Mouse (Mus musculus): ENCODE results near the gene Txnip. TPM values are rescaled to one million over a fixed set of nuclear protein-coding genes. Genes with fewer than 3 reads are reported as not detected.

Gene Txnip
- polyA plus RNA-seq, 1 experiment from 2014 or later: 338 TPM

- no peak for DNase-seq (ENCODE audit: low read depth, low spot score)
- H3K27me3 ChIP-seq: no peaks in the 10 kb centered on the region
- ChIA-PET POLR2A (interaction anchor here (0.7 kb wide), 1 partner anchor 309 kb away, joined by 3 read pairs; the partner anchor contains the start of gene Gpr89), CTCF (interaction anchor here (1.6 kb wide), 1 partner anchor 9 kb away, joined by 4 read pairs; no protein-coding TSS in a partner anchor)
- in situ Hi-C loops (cut with MboI; ENCODE audit: low pct_unique_long_range_greater_than_20kb): no loop called here
- no peak for ATAC-seq
- no peak for TF ChIP-seq CTCF (IDR thresholded peaks at IDR 0.05)
These were observed 38.5 kb downstream of the Txnip start, which contains the start of gene Ankrd34a for GRCm38 (mm10) chr3:96596228-96596707. Gene Ankrd34a (plus strand): TSS chr3:96596636.

- ChIA-PET CTCF (interaction anchor here (1.6 kb wide), 1 partner anchor 10 kb away, joined by 4 read pairs; no protein-coding TSS in a partner anchor), POLR2A (no interaction called here)
- DNase-seq (ENCODE audit: low read depth, low spot score) (no peak), ATAC-seq (no peak)
- in situ Hi-C loops (cut with MboI; ENCODE audit: low pct_unique_long_range_greater_than_20kb): no loop called here
- no peak for TF ChIP-seq CTCF (IDR thresholded peaks at IDR 0.05)
- H3K27me3 ChIP-seq: no peaks in the 10 kb centered on the region
These were observed 39.1 kb downstream of the Txnip start for GRCm38 (mm10) chr3:96596855-96597254.

GRCm38 (mm10) chr3:96597435-96597891, 39.7 kb downstream of the Txnip start:
- in situ Hi-C loops (cut with MboI; ENCODE audit: low pct_unique_long_range_greater_than_20kb): no loop called here
- ATAC-seq (no peak), DNase-seq (ENCODE audit: low read depth, low spot score) (no peak)
- H3K27me3 ChIP-seq: no peaks in the 10 kb centered on the region
- POLR2A ChIA-PET: no interaction called here
- CTCF ChIA-PET: interaction anchor here (1.6 kb wide), 1 partner anchor 10 kb away, joined by 4 read pairs; no protein-coding TSS in a partner anchor
- TF ChIP-seq CTCF (IDR thresholded peaks at IDR 0.05): no peak

GRCm38 (mm10) chr3:96598156-96599068, 40.7 kb downstream of the Txnip start:
- ATAC-seq (no peak), DNase-seq (ENCODE audit: low read depth, low spot score) (no peak)
- ChIA-PET CTCF (interaction anchor here (1.7 kb wide), 1 partner anchor 18 kb away, joined by 6 read pairs; no protein-coding TSS in a partner anchor), POLR2A (no interaction called here)
- no peaks in the 10 kb centered on the region for H3K27me3 ChIP-seq
- TF ChIP-seq CTCF (IDR thresholded peaks at IDR 0.05): no peak
- in situ Hi-C loops (cut with MboI; ENCODE audit: low pct_unique_long_range_greater_than_20kb): no loop called here

- CTCF ChIA-PET: interaction anchor here (1.0 to 1.7 kb wide), 2 partner anchors 19 to 22 kb away, joined by 3 to 6 read pairs; partner anchors contain the start of gene Gm16253
- POLR2A ChIA-PET: interaction anchor here (0.6 kb wide), 1 partner anchor 126 kb away, joined by 5 read pairs; no protein-coding TSS in a partner anchor
- DNase-seq (ENCODE audit: low read depth, low spot score) (no peak), ATAC-seq (no peak)
- no peaks in the 10 kb centered on the region for H3K27me3 ChIP-seq
- in situ Hi-C loops (cut with MboI; ENCODE audit: low pct_unique_long_range_greater_than_20kb): no loop called here
- no peak for TF ChIP-seq CTCF (IDR thresholded peaks at IDR 0.05)
These were observed 41.3 kb downstream of the Txnip start for GRCm38 (mm10) chr3:96599069-96599393.

GRCm38 (mm10) chr3:96599411-96599810, 41.7 kb downstream of the Txnip start:
- ChIA-PET POLR2A (interaction anchor here (0.6 to 2.5 kb wide), 3 partner anchors 38 to 125 kb away, joined by 5 to 9 read pairs (median 7); partner anchors contain the start of gene Txnip), CTCF (interaction anchor here (1.0 to 1.7 kb wide), 3 partner anchors 19 to 40 kb away, joined by 3 to 6 read pairs (median 4); partner anchors contain the start of gene Gm16253)
- TF ChIP-seq CTCF (IDR thresholded peaks at IDR 0.05): no peak
- no peak for DNase-seq (ENCODE audit: low read depth, low spot score)
- in situ Hi-C loops (cut with MboI; ENCODE audit: low pct_unique_long_range_greater_than_20kb): no loop called here
- no peaks in the 10 kb centered on the region for H3K27me3 ChIP-seq
- no peak for ATAC-seq

- H3K27me3 ChIP-seq: no peaks in the 10 kb centered on the region
- ChIA-PET CTCF (interaction anchor here (1.0 to 3.5 kb wide), 8 partner anchors 9 to 39 kb away, joined by 3 to 12 read pairs (median 4); partner anchors contain the start of genes Gm16253 and Rbm8a), POLR2A (interaction anchor here (0.6 to 2.5 kb wide), 6 partner anchors 13 to 76 kb away, joined by 3 to 9 read pairs (median 4); partner anchors contain the start of genes Rbm8a and Txnip)
- in situ Hi-C loops (cut with MboI; ENCODE audit: low pct_unique_long_range_greater_than_20kb): no loop called here
- DNase-seq (ENCODE audit: low read depth, low spot score): peak; percentile 98
- TF ChIP-seq CTCF (IDR thresholded peaks at IDR 0.05): no peak
- peak; percentile 97 for ATAC-seq
These were observed 43.0 kb downstream of the Txnip start, which contains the start of gene Lix1l for GRCm38 (mm10) chr3:96600639-96601250. Gene Lix1l (plus strand): TSS chr3:96601149.

GRCm38 (mm10) chr3:96601251-96601787, 43.6 kb downstream of the Txnip start:
- POLR2A ChIA-PET: interaction anchor here (0.6 to 2.5 kb wide), 7 partner anchors 14 to 77 kb away, joined by 3 to 9 read pairs (median 4); partner anchors contain the start of genes Rbm8a and Txnip

GRCm38 (mm10) chr3:96601941-96602703, 44.4 kb downstream of the Txnip start:
- no peak for TF ChIP-seq CTCF (IDR thresholded peaks at IDR 0.05)
- CTCF ChIA-PET: interaction anchor here (1.1 to 3.5 kb wide), 4 partner anchors 15 to 61 kb away, joined by 3 to 12 read pairs (median 6); partner anchors contain the start of gene Gm16253
- ATAC-seq (no peak), DNase-seq (ENCODE audit: low read depth, low spot score) (no peak)
- in situ Hi-C loops (cut with MboI; ENCODE audit: low pct_unique_long_range_greater_than_20kb): no loop called here
- POLR2A ChIA-PET: interaction anchor here (0.6 to 2.5 kb wide), 4 partner anchors 41 to 45 kb away, joined by 4 to 9 read pairs (median 6); partner anchors contain the start of gene Txnip
- H3K27me3 ChIP-seq: no peaks in the 10 kb centered on the region

More at GRCm38 (mm10) chr3:96601251-96601787, 43.6 kb downstream of the Txnip start:
- H3K27me3 ChIP-seq: no peaks in the 10 kb centered on the region
- in situ Hi-C loops (cut with MboI; ENCODE audit: low pct_unique_long_range_greater_than_20kb): no loop called here
- ATAC-seq (peak; percentile 26), DNase-seq (ENCODE audit: low read depth, low spot score) (no peak)
- CTCF ChIA-PET: interaction anchor here (1.0 to 3.5 kb wide), 5 partner anchors 14 to 28 kb away, joined by 3 to 12 read pairs (median 5); partner anchors contain the start of genes Gm16253 and Rbm8a
- TF ChIP-seq CTCF (IDR thresholded peaks at IDR 0.05): no peak

All from Patski (cell line).